Mouse (Mus musculus): ENCODE data around the gene Ddx31. TPM values are rescaled to one million over a fixed set of nuclear protein-coding genes. Genes with fewer than 3 reads are reported as not detected.

The Ddx31 gene
- polyA plus RNA-seq, 1 experiment from 2014 or later: 10.2 TPM

- Histone ChIP-seq H3K9ac (no peak overlapping the region), H3K4me2 (no peak overlapping the region), H3K27me3 (replicated peaks) (peaks cover 98% of the 10 kb centered on the region), H3K9me3 (replicated peaks) (no peaks in the 10 kb centered on the region), H3K27ac (ENCODE audit: poor library complexity, severe bottlenecking) (no peak overlapping the region), H3K36me3 (no peaks in the 10 kb centered on the region), H3K4me3 (no peak overlapping the region), H3K4me1 (replicated peaks) (peaks cover 19% of the 10 kb centered on the region)
- ATAC-seq (ENCODE audit: insufficient number of reproducible peaks, low FRiP score): no peak
- WGBS: 2% methylated on average over 2 of the region's 2 CpGs
Measured at GRCm38 (mm10) chr2:28914121-28914520, 73.9 kb downstream of the Ddx31 start.

- Histone ChIP-seq H3K9ac (no peak overlapping the region), H3K4me1 (replicated peaks) (peaks cover 13% of the 10 kb centered on the region), H3K4me3 (no peak overlapping the region), H3K4me2 (no peak overlapping the region), H3K27me3 (replicated peaks) (peaks cover 96% of the 10 kb centered on the region), H3K36me3 (no peaks in the 10 kb centered on the region), H3K9me3 (replicated peaks) (no peaks in the 10 kb centered on the region), H3K27ac (ENCODE audit: poor library complexity, severe bottlenecking) (no peak overlapping the region)
- no peak for ATAC-seq (ENCODE audit: insufficient number of reproducible peaks, low FRiP score)
- 7% methylated on average over 22 of the region's 22 CpGs for WGBS
Measured at GRCm38 (mm10) chr2:28915104-28915738, 75.0 kb downstream of the Ddx31 start.

GRCm38 (mm10) chr2:28915768-28916512, 75.7 kb downstream of the Ddx31 start:
- no peaks in the 10 kb centered on the region for H3K36me3 ChIP-seq
- peaks cover 13% of the 10 kb centered on the region for H3K4me1 ChIP-seq (replicated peaks)
- ATAC-seq (ENCODE audit: insufficient number of reproducible peaks, low FRiP score): no peak
- H3K9ac ChIP-seq: no peak overlapping the region
- no peaks in the 10 kb centered on the region for H3K9me3 ChIP-seq (replicated peaks)
- no peak overlapping the region for H3K27ac ChIP-seq (ENCODE audit: poor library complexity, severe bottlenecking)
- peaks cover 96% of the 10 kb centered on the region for H3K27me3 ChIP-seq (replicated peaks)
- 0 out of 2 replicates have a peak overlapping the region, but pooled peaks have one; percentile 9 for H3K4me2 ChIP-seq
- H3K4me3 ChIP-seq: no peak overlapping the region
- 2% methylated on average over 50 of the region's 50 CpGs for WGBS

- 2% methylated on average over 18 of the region's 18 CpGs for WGBS
- Histone ChIP-seq H3K4me2 (peak within 1 kb of the TSS; percentile 50), H3K27ac (ENCODE audit: poor library complexity, severe bottlenecking) (no peak within 1 kb of the TSS), H3K27me3 (replicated peaks) (peaks cover 96% of the 10 kb centered on the region), H3K36me3 (no peaks in the 10 kb centered on the region), H3K9me3 (replicated peaks) (no peaks in the 10 kb centered on the region), H3K9ac (no peak within 1 kb of the TSS), H3K4me3 (peak within 1 kb of the TSS; percentile 28), H3K4me1 (replicated peaks) (peaks cover 9% of the 10 kb centered on the region)
- no peak for ATAC-seq (ENCODE audit: insufficient number of reproducible peaks, low FRiP score)
Measured at GRCm38 (mm10) chr2:28916513-28916865, 76.3 kb downstream of the Ddx31 start, which contains the start of gene Barhl1. TSS of gene Barhl1 (minus strand) at chr2:28916668.

- H3K36me3 ChIP-seq: no peaks in the 10 kb centered on the region
- H3K9ac ChIP-seq: no peak overlapping the region
- H3K4me2 ChIP-seq: no peak overlapping the region
- H3K9me3 ChIP-seq (replicated peaks): no peaks in the 10 kb centered on the region
- H3K27ac ChIP-seq (ENCODE audit: poor library complexity, severe bottlenecking): no peak overlapping the region
- peaks cover 96% of the 10 kb centered on the region for H3K27me3 ChIP-seq (replicated peaks)
- H3K4me3 ChIP-seq: no peak overlapping the region
- ATAC-seq (ENCODE audit: insufficient number of reproducible peaks, low FRiP score): no peak
- peaks cover 6% of the 10 kb centered on the region for H3K4me1 ChIP-seq (replicated peaks)
- WGBS: 5% methylated on average over 11 of the region's 11 CpGs
Measured at GRCm38 (mm10) chr2:28917156-28917517, 76.9 kb downstream of the Ddx31 start.

- under 1% methylated on average over 69 of the region's 73 CpGs for WGBS
Measured at GRCm38 (mm10) chr2:28917518-28918361, 77.5 kb downstream of the Ddx31 start.

GRCm38 (mm10) chr2:28919001-28919400, 78.8 kb downstream of the Ddx31 start:
- Histone ChIP-seq H3K27ac (ENCODE audit: poor library complexity, severe bottlenecking) (no peak overlapping the region), H3K4me1 (replicated peaks) (peaks cover 6% of the 10 kb centered on the region), H3K36me3 (no peaks in the 10 kb centered on the region), H3K4me3 (no peak overlapping the region), H3K9me3 (replicated peaks) (no peaks in the 10 kb centered on the region), H3K4me2 (no peak overlapping the region), H3K9ac (no peak overlapping the region), H3K27me3 (replicated peaks) (peaks cover 96% of the 10 kb centered on the region)
- no peak for ATAC-seq (ENCODE audit: insufficient number of reproducible peaks, low FRiP score)
- 0% methylated on average over 4 of the region's 4 CpGs for WGBS

More at GRCm38 (mm10) chr2:28917518-28918361, 77.5 kb downstream of the Ddx31 start:
- Histone ChIP-seq H3K27ac (ENCODE audit: poor library complexity, severe bottlenecking) (no peak overlapping the region), H3K27me3 (replicated peaks) (peaks cover 96% of the 10 kb centered on the region), H3K9me3 (replicated peaks) (no peaks in the 10 kb centered on the region), H3K4me3 (peak overlapping the region; percentile 28), H3K4me1 (replicated peaks) (peaks cover 6% of the 10 kb centered on the region), H3K9ac (no peak overlapping the region; the same call in 1 of the 2 replicates), H3K4me2 (peak overlapping the region; percentile 50), H3K36me3 (no peaks in the 10 kb centered on the region)
- no peak for ATAC-seq (ENCODE audit: insufficient number of reproducible peaks, low FRiP score)

GRCm38 (mm10) chr2:28923912-28924311, 83.7 kb downstream of the Ddx31 start:
- H3K27me3 ChIP-seq (replicated peaks): peaks cover 78% of the 10 kb centered on the region
- H3K9ac ChIP-seq: no peak overlapping the region
- H3K27ac ChIP-seq (ENCODE audit: poor library complexity, severe bottlenecking): no peak overlapping the region
- H3K4me2 ChIP-seq: no peak overlapping the region
- H3K36me3 ChIP-seq: no peaks in the 10 kb centered on the region
- no peak overlapping the region for H3K4me3 ChIP-seq
- no peak for ATAC-seq (ENCODE audit: insufficient number of reproducible peaks, low FRiP score)
- 2% methylated on average over 4 of the region's 4 CpGs for WGBS
- no peaks in the 10 kb centered on the region for H3K4me1 ChIP-seq (replicated peaks)
- H3K9me3 ChIP-seq (replicated peaks): no peaks in the 10 kb centered on the region

GRCm38 (mm10) chr2:28930571-28930970, 90.4 kb downstream of the Ddx31 start:
- Histone ChIP-seq H3K27me3 (replicated peaks) (peaks cover 17% of the 10 kb centered on the region), H3K4me1 (replicated peaks) (no peaks in the 10 kb centered on the region), H3K4me2 (no peak overlapping the region), H3K9me3 (replicated peaks) (no peaks in the 10 kb centered on the region), H3K36me3 (no peaks in the 10 kb centered on the region), H3K4me3 (no peak overlapping the region), H3K9ac (no peak overlapping the region), H3K27ac (ENCODE audit: poor library complexity, severe bottlenecking) (no peak overlapping the region)
- ATAC-seq (ENCODE audit: insufficient number of reproducible peaks, low FRiP score): no peak
- WGBS: 83% methylated on average over 3 of the region's 3 CpGs

GRCm38 (mm10) chr2:28938997-28939396, 98.8 kb downstream of the Ddx31 start:
- no peak for ATAC-seq (ENCODE audit: insufficient number of reproducible peaks, low FRiP score)
- H3K4me2 ChIP-seq: no peak overlapping the region
- H3K27me3 ChIP-seq (replicated peaks): peaks cover 14% of the 10 kb centered on the region; the same call in 1 of the 2 replicates
- no peaks in the 10 kb centered on the region for H3K36me3 ChIP-seq
- no peaks in the 10 kb centered on the region for H3K9me3 ChIP-seq (replicated peaks)
- 28% methylated on average over 7 of the region's 7 CpGs for WGBS
- H3K27ac ChIP-seq (ENCODE audit: poor library complexity, severe bottlenecking): no peak overlapping the region
- peaks cover 14% of the 10 kb centered on the region; the same call in 1 of the 2 replicates for H3K4me1 ChIP-seq (replicated peaks)
- no peak overlapping the region for H3K9ac ChIP-seq
- H3K4me3 ChIP-seq: no peak overlapping the region

All from heart, embryonic 12.5 days (tissue).